Comparison of ENCODE assay signal across 9 mouse cellular contexts in genomic region chr1:193382841-193383462, GRCm38 (mm10). TPM values are rescaled to one million over a fixed set of nuclear protein-coding genes. Genes with fewer than 3 reads are reported as not detected.
DNase-seq lines count a peak whose midpoint lies in the region; ATAC-seq and TF ChIP-seq lines count a peak whose summit lies in the region.
"Had no signal": no experiment of that assay in that cellular context is flagged by ENCODE, and none has a peak within 500 bp of the region (broad histone marks: within the 10 kb centered on the region; RNA-seq: fewer than 3 reads in every experiment).

No protein-coding gene starts in this region.

- no peaks in the 10 kb centered on the region for H3K9me3 ChIP-seq in forebrain, embryonic 13.5 days (replicated peaks)
- H3K9me3 ChIP-seq in liver, embryonic 12.5 days (replicated peaks): no peaks in the 10 kb centered on the region

- H3K27me3 ChIP-seq in forebrain, embryonic 13.5 days: peaks cover 22% of the 10 kb centered on the region; the same call in 1 of the 2 replicates
- peaks cover 15% of the 10 kb centered on the region; the same call in 1 of the 2 replicates for H3K27me3 ChIP-seq in liver, embryonic 12.5 days (replicated peaks)

- 4% methylated on average over 8 of the region's 8 CpGs for WGBS in forebrain, embryonic 13.5 days
- WGBS in liver, embryonic 12.5 days (ENCODE audit: insufficient replicate concordance): 6% methylated on average over 8 of the region's 8 CpGs

- TF ChIP-seq POLR2A in bone marrow macrophage, adult 2 months (IDR thresholded peaks at IDR 0.05; ENCODE audit: borderline replicate concordance, low read depth, low read length): no peak

- H3K36me3 ChIP-seq in forebrain, embryonic 13.5 days (ENCODE audit: poor library complexity, severe bottlenecking): no peaks in the 10 kb centered on the region
- H3K36me3 ChIP-seq in liver, embryonic 12.5 days: no peaks in the 10 kb centered on the region

- H3K4me2 ChIP-seq in forebrain, embryonic 13.5 days: peak overlapping the region; percentile 39
- peak overlapping the region; percentile 68 for H3K4me2 ChIP-seq in liver, embryonic 12.5 days

- peak overlapping the region; percentile 23 for H3K4me3 ChIP-seq in bone marrow macrophage, adult 2 months (ENCODE audit: insufficient read depth, low read length)
- peak overlapping the region; percentile 13 for H3K4me3 ChIP-seq in forebrain, embryonic 13.5 days
- peak overlapping the region; percentile 48 for H3K4me3 ChIP-seq in liver, embryonic 12.5 days
- H3K4me3 ChIP-seq: erythroblast, embryonic 14.5 days had no signal

- DNase-seq in left cerebral cortex, postnatal 25 days (ENCODE audit: low spot score in 2 of 2): peak; percentile 53 to 54
- no peak for DNase-seq in left cerebral cortex, adult 8-10 months (ENCODE audit: low spot score in 2 of 2)
- peak; percentile 70 for DNase-seq in induced T-regulatory cell, adult 2 months (ENCODE audit: low read depth)
- DNase-seq in natural killer cell, adult 2 months (ENCODE audit: low spot score in 2 of 2): peak; percentile 7 to 34
- DNase-seq in thymus, postnatal 4 days: peak; percentile 70

- no peaks in the 10 kb centered on the region for H3K4me1 ChIP-seq in bone marrow macrophage, adult 2 months (ENCODE audit: control insufficient read depth, insufficient read depth, low read length)
- peaks cover 39% of the 10 kb centered on the region for H3K4me1 ChIP-seq in forebrain, embryonic 13.5 days
- peaks cover 7% of the 10 kb centered on the region for H3K4me1 ChIP-seq in liver, embryonic 12.5 days

- TF ChIP-seq CTCF in bone marrow macrophage, adult 2 months (IDR thresholded peaks at IDR 0.05; ENCODE audit: low read depth, low read length): peak; percentile 99

- intact Hi-C loops in left cerebral cortex, postnatal 25 days (cut with DNase I): loop anchor here (2.0 to 10.0 kb wide), 2 partner anchors 174 to 842 kb away; no protein-coding TSS in a partner anchor

- H3K9ac ChIP-seq in forebrain, embryonic 13.5 days: no peak overlapping the region
- peak overlapping the region; percentile 19; the same call in 1 of the 2 replicates for H3K9ac ChIP-seq in liver, embryonic 12.5 days

- H3K27ac ChIP-seq in bone marrow macrophage, adult 2 months (ENCODE audit: insufficient read depth, low read depth, low read length): no peak overlapping the region
- H3K27ac ChIP-seq in forebrain, embryonic 13.5 days: no peak overlapping the region
- no peak overlapping the region for H3K27ac ChIP-seq in liver, embryonic 12.5 days

- ATAC-seq in forebrain, embryonic 13.5 days: peak; percentile 22; the same call in 1 of the 2 replicates
- peak; percentile 66 for ATAC-seq in liver, embryonic 12.5 days

RNA-seq across cellular contexts. Expression of gene Camk1g, which starts 12.9 kb away (rescaled TPM):
- total RNA-seq in left cerebral cortex, postnatal 25 days (2021): 10 to 100 TPM; 36.9 to 51.0 TPM
- total RNA-seq in left cerebral cortex, adult 8-10 months (2022): 10 to 100 TPM; 28.7 to 33.3 (median 30.1) TPM
- not detected in 2 replicates for polyA plus RNA-seq in bone marrow macrophage, adult 2 months (2012; ENCODE audit: insufficient read depth, insufficient read length, missing spikeins)
- 26.7 and 30.0 TPM in 2 replicates for polyA plus RNA-seq in forebrain, embryonic 13.5 days (2015; fragmentation: Nextera tagmentation; extraction: Ambion mirVana)
- polyA plus RNA-seq in liver, embryonic 12.5 days (2016; fragmentation: Nextera tagmentation; extraction: Ambion mirVana): 0.86 and 0.92 TPM in 2 replicates
- polyA plus RNA-seq: erythroblast, embryonic 14.5 days had no signal

Comparison
In these comparisons a context has a peak if more than half of its experiments do, and no peak if none do; other contexts are left out.
1. DNase-seq: peak in left cerebral cortex, postnatal 25 days (2 of 2), induced T-regulatory cell, adult 2 months (single experiment), natural killer cell, adult 2 months (2 of 2) and thymus, postnatal 4 days (single experiment); none in left cerebral cortex, adult 8-10 months (0 of 2).
2. RNA of gene Camk1g, which starts 12.9 kb away (polyA plus RNA-seq): 26.7 to 30.0 TPM in forebrain, embryonic 13.5 days; 0.86 to 0.92 TPM in liver, embryonic 12.5 days and not detected in bone marrow macrophage, adult 2 months; every median in the first group is over 10 times any median in the second.
3. Peak in every context shown above with its lines, with median percentiles within 50 percentile points of each other: H3K4me3 ChIP-seq.